Mouse (Mus musculus) lung, postnatal 10 days (tissue): ENCODE results near the gene Dhx36.

Experiments used
- DNase-seq: peaks from one replicate; pipeline ENCODE4 v3.0.0; 2021

Dhx36 gene

DNA sequence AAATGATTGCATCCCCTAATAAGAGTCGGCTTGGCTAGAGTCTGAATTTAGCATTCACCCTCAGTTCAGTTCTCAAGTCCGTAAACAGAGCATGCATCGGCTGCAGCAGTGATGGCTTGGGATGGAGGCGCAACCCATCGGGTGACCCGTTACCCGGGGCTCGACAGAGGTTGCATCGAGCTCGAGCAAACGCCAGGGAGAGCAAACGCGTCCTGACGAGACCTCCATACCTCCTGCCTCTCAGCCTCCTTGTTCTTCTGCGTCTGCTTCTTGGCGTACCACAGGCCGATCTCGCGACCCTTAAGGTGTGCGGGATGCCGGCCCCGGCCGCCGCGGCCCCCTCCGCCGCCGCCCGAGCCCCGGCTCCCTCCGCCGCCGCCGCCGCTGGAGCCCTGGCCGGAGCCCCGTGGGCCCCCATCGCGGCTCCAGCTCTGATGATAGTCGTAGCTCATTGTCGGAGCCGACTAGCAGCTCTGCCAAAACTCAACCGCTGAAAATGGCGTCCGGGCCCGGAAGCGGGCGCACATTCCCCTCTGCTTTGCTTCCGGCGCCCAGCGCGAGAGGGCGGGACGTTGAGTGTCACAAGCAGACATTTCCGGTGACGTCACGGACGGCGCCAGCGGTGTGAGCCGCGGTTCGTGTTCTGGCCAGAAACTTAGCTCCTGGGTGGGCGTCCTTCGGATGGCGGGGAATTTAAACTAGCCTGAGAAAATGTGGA is at the start of gene Dhx36:
Dhx36 (minus strand) TSS at position 517 of the 718 bp plus-strand sequence.
- DNase-seq: peak; percentile 98

DNA sequence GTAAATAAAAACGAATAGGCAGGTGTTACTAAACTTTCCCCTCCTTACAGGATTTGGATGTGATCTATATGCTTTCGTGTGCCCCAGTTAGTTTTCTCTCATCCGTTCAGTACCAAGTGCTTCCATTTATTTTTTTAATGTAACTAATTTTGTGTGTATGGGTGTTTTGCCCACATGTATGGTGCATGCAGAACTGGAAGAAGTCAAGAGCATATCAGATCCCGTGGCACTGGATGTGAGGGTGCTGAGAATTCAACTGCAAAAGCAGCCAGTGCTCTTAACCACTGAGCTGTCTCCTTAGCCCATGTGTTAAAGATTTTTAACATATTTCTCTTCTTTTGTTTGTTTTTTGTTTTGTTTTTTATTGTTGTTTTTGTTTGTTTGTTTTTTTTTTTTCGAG is 20.8 kb upstream of the Dhx36 start:
- DNase-seq: no peak

GRCm38 (mm10) chr3:62527160-62527559 is 20.4 kb upstream of the Dhx36 start:
- DNase-seq: no peak

GRCm38 (mm10) chr3:62507206-62507647 is 423 bp upstream of the Dhx36 start:
- no peak for DNase-seq

DNA sequence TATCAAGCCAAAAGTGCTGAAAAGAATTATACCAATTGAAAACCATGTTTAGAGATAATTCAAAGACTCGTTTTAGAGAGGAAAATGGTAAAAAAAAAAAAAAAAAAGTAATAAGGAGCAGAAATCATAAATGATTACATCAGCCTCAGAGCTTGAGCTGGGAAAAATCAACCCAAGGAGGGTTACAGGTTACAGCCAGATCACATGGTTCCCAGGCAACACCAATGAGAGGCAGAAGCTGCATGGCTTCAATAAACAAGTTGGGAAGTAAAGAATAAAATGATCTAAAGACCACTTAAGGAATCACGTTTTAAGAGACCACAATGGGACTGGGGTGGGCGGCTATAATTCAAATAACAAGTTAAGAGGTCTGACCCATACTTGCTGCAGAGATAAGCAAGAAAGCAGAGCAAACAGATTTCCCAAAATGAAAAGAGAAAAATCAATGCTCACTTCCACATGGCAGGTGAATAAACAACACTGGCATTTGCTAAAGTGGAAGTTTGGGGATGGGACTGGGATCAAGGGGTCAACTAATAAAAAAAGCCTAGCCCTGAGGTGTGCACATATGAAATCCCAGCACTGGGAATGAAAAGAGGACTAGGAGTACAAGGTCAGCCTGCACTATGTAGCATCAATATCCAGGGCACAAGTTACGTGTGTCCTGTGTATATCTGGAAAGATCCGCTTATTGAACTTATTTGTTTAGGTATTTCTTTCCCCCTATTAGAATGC is 1.5 kb downstream of the Dhx36 start:
- no peak for DNase-seq

- DNase-seq: no peak
Measured at GRCm38 (mm10) chr3:62499327-62499726, 7.5 kb downstream of the Dhx36 start.

DNA sequence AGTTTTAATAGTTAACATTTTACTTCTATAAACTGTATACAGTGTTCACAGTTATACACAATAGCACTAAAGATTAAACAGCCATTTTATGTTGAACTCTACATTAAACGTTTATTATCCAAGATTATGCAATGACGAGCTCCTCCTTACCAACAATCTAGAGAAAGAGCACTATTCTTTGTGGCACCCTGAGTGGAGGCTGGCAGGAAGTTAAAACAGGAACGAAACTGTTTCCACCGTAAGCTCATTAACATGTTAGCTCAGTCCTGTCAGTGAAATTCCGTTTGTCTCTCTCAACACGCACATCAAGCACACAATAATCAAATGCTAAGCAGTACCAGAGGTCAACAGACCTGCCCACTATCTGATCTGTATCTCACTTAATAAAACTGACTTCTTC is 14.2 kb downstream of the Dhx36 start:
- DNase-seq: no peak

GRCm38 (mm10) chr3:62484340-62484739 is 22.5 kb downstream of the Dhx36 start:
- no peak for DNase-seq

DNA sequence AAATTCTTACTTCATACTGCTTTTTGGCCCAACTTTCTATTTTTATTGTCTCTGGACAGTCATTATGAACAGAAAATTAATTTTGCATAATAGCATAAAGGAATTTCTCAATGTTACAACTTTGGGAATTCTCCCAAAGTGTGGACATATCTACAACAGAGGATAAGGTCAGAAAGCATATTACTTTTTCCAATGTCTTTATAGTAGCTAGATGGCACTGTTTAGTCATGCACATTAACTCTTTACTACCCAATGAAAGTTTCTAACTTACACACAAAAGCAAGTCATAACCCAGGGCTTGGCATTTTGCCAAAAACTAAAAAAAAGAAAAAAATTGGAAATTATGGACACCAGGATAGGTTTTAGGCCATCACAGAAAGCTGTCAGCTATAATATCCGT is 36.6 kb downstream of the Dhx36 start:
- no peak for DNase-seq

DNA sequence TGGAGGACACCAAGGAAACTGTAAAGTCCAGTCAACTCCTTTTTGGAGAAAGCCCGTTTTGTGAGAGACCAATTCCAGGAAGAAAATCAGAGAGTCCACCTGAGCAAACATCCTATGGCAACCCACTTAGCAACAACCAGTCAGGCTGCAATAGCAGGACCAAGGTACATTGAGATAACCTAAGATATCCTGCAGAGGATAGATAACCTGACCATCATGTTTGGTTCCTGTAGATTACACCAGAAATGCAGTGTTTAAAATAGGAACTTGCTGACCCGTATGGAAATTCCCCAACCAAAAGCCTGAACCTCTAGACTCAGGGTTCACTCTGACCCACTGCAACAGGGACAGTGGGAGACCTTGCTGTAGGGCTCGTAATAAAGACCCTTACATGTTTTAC is 42.5 kb downstream of the Dhx36 start:
- DNase-seq: no peak

- no peak for DNase-seq
Measured at GRCm38 (mm10) chr3:62459483-62459882, 47.3 kb downstream of the Dhx36 start.

DNA sequence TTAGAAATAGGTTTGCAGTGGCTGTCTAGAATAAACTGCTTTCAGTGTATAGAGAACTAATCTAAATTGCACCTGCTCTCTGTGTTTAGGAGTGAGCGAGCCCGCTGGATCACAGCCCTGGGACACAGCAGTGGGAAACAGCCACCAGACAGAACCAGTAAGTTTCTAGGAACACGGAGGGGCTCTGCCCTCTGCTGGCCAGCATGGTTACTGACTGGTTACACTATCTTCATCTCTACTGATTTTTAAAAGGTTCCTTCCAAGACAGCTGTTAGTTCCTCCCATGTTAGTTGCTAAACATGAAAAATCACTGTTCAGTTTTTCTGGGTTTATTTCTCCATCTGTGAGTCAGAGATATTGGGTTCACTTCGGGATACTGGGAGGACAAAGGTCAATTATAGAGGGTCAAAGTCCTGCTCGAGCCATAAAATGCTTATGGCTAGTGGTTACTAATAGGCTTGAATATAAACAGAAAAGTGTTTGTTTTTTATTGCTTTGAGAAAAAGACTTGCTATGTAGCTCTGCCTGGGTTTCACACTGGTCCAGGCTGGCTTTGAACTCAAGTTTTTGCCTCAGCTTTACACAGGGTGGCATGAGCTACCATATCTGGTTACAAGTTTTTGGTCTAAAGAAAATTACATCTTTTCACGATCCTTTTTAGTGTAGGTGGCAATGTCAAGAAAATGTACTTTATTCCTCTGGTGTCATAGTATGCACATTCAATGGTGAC is 48.4 kb downstream of the Dhx36 start:
- DNase-seq: peak; percentile 77

DNA sequence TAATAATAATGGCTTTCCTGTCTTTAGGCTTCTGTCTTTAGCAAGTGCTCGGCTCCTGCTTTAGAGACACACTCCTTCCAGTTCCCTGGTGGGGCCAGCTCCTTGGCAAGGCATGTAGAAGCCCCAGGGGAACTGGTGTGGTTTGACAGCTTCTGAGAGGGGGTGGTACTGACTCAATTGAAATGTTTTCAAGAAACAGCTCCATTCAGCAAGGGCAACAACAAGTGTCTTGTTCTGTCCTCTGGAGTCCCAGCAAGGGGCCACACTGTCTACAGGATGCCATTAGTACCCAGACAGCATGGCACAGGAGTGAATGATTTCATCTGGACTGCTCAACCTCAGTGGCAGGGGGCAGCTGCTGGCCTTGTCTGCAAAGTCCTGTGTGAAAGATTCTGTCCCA is 51.0 kb downstream of the Dhx36 start:
- no peak for DNase-seq

- peak; percentile 33 for DNase-seq
Measured at GRCm38 (mm10) chr3:62454096-62454495, 52.7 kb downstream of the Dhx36 start.

DNA sequence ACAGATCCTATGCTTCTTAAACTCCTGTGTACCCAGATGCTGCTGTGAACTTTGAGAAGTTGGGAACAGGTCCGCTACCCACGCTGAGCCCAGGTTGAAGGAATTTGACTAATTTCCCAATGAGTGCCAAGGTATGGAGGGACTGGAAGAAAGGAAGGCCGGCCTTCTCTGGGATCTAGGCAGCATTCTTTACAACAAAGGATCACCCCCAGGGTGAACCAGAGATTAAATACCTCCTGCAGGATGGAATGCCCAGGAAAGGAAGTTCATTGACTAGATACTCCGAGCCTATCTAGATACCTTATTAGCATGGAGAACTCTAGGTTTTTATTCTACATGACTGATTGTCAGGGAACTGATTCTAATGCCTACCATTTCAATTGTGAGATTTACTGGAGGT is 53.8 kb downstream of the Dhx36 start:
- DNase-seq: no peak

DNA sequence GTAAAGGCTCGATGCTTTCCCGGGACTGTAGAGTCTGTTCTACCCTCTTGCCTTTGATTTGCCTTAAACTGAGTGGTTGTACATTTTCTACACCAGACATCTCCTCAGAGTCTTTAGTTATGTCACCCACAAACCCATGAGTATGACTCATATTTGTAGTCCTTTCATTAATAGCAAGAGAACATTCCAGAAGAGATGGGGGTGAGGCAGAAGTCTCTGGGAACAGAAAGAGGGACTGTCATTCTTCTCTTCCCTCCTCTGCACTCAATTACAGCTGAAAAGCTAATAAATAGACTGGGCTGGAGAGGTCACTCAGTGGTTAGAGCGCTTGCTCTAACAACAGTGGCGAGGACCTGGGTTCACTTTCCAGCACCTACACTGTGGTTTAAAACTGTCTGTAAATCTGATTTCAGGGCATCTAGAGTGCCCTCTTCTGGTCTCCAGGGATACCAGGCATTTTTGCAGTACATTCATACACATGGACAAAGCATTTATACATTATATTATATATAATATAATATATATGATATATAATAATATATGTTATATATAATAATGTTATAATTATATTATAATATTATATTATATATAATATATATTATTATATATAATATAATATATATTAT is 56.8 kb downstream of the Dhx36 start:
- DNase-seq: no peak

GRCm38 (mm10) chr3:62447151-62447550 is 59.7 kb downstream of the Dhx36 start:
- DNase-seq: peak; percentile 44

DNA sequence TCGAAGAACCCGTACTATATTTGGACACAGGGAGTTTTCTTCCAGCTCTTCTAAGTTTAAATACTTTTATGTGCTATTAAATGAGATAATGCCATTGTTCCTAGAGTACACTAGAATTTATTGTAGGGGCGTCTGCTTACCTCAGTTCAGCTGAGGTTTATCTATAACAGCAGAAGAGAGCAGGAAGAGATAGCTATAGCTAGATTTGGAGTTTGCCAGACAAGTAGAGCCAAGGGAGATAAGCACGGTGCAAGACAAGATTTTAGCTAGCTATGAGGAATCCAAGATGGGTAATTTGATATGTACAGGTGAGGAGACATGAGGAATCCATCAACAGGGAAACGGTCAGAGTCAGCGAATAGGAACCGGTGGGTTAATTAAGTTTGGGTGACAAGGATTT is 60.5 kb downstream of the Dhx36 start:
- no peak for DNase-seq

DNA sequence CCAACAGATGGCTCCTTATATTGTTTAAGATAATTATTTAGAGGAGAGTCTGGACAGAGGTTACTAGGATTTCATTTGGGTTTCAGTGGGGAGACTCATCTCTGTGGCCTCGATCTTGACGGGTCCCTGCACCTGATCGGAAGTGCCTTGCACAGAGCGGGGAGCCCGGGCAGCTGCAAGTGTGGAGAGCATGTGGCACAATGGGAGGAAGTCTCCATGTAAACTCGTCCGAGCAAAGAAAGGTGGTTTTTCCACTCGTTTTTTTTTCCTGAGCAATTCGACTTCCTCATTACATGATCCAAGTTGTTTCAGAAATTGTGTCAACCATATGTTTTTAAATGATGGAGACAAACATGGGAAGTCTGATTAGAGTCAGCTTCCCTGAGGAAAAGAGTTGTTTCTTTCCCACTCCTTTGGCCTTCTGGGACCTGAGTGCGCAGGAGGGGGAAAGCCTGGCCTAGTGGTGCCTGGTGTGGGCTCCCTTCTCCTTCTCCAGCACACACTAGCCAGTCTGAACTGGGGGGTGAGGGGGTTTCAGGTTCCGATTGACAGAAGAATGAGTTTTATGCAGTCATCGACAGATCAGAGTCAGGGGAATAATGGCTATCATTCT is 63.1 kb downstream of the Dhx36 start:
- peak; percentile 46 for DNase-seq

GRCm38 (mm10) chr3:62440431-62440969 is 66.3 kb downstream of the Dhx36 start:
- no peak for DNase-seq

GRCm38 (mm10) chr3:62435923-62436322 is 70.9 kb downstream of the Dhx36 start:
- DNase-seq: no peak

- no peak for DNase-seq
Measured at GRCm38 (mm10) chr3:62433675-62434074, 73.1 kb downstream of the Dhx36 start.
